Mouse (Mus musculus) C2C12 (cell line): ENCODE data around the gene Ryk.

Experiments
- CTCF ChIP-seq: IDR thresholded peaks from one replicate; pipeline ENCODE4 v1.5.1; 2011; ENCODE audit not compliant: control insufficient read depth, insufficient read depth, insufficient read length
- MYOG ChIP-seq: IDR thresholded peaks from one replicate; pipeline ENCODE4 v1.6.1; 2011; ENCODE audit not compliant: control insufficient read depth, insufficient read length; ENCODE audit errors: extremely low read depth

DNA sequence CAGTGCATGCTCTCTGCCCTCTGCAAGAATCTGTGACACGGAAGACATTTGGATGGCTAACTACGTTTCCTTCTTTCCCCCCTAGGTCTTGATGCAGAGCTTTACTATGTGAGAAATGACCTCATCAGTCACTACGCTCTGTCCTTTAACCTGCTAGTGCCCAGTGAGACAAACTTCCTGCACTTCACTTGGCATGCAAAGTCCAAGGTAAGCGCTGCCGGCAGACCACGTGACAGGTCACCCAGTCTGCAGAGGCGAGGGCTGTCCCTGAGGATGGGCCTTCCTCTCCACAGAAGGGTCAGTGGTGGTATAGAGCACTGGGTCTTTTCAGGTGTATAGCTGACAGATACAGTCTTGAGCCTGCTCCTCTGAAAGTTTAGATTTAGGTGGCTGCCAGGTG is 27.1 kb downstream of the Ryk start:
- TF ChIP-seq CTCF (no peak), MYOG (no peak)
